Mouse (Mus musculus) ES-Bruce4 (cell line): ENCODE data around the gene Lrrc28. TPM values are rescaled to one million over a fixed set of nuclear protein-coding genes. Genes with fewer than 3 reads are reported as not detected.

Experiments used
- H3K27ac ChIP-seq: 2 replicates; pipeline ENCODE4 v1.5.1; 2012; ENCODE audit warnings: low read length, inconsistent platforms; ENCODE audit not compliant: insufficient read depth
- H3K27me3 ChIP-seq: 2 replicates; pipeline ENCODE4 v1.6.1; 2012; ENCODE audit warnings: mild to moderate bottlenecking, low read length, inconsistent platforms; ENCODE audit not compliant: control insufficient read depth, poor library complexity, insufficient read depth, severe bottlenecking
- H3K36me3 ChIP-seq: 2 replicates; pipeline ENCODE4 v1.6.1; 2012; ENCODE audit warnings: inconsistent platforms, mild to moderate bottlenecking, low read length, moderate library complexity; ENCODE audit not compliant: control insufficient read depth, poor library complexity, insufficient read depth, severe bottlenecking
- H3K4me1 ChIP-seq: one replicate; pipeline ENCODE4 v1.8.1; 2011; ENCODE audit warnings: low read length; ENCODE audit not compliant: control insufficient read depth, insufficient read depth
- H3K4me3 ChIP-seq: 2 replicates; pipeline ENCODE4 v1.5.1; 2011; ENCODE audit warnings: low read depth, mild to moderate bottlenecking, low read length
- H3K9ac ChIP-seq: 2 replicates; pipeline ENCODE4 v1.6.1; 2012; ENCODE audit warnings: low read depth, mild to moderate bottlenecking, inconsistent platforms; ENCODE audit not compliant: poor library complexity, severe bottlenecking
- H3K9me3 ChIP-seq: replicated peaks from 2 replicates; pipeline ENCODE4 v1.6.1; 2012; ENCODE audit warnings: mild to moderate bottlenecking, low read length, inconsistent platforms; ENCODE audit not compliant: control insufficient read depth, poor library complexity, insufficient read depth, severe bottlenecking
- CTCF ChIP-seq: IDR thresholded peaks from one replicate; pipeline ENCODE4 v1.8.1; 2011; ENCODE audit warnings: low read depth, low read length
- EP300 ChIP-seq: IDR thresholded peaks from 2 replicates; pipeline ENCODE4 v1.6.1; 2011; ENCODE audit warnings: low read depth, low read length; ENCODE audit not compliant: insufficient read depth
- POLR2A ChIP-seq: IDR thresholded peaks from one replicate; pipeline ENCODE4 v1.8.1; 2011; ENCODE audit warnings: low read length; ENCODE audit not compliant: insufficient read depth
- polyA plus RNA-seq: library from polyadenylated mRNA; stranded (reverse); fragments of >200 nt; gene quantifications from 2 replicates; pipeline ENCODE4 v1.2.4, GENCODE M21; 2011; ENCODE audit warnings: low read depth; ENCODE audit not compliant: missing spikeins, insufficient read depth, insufficient read length

The Lrrc28 gene
- polyA plus RNA-seq, 1 experiment: 34.5 TPM

DNA sequence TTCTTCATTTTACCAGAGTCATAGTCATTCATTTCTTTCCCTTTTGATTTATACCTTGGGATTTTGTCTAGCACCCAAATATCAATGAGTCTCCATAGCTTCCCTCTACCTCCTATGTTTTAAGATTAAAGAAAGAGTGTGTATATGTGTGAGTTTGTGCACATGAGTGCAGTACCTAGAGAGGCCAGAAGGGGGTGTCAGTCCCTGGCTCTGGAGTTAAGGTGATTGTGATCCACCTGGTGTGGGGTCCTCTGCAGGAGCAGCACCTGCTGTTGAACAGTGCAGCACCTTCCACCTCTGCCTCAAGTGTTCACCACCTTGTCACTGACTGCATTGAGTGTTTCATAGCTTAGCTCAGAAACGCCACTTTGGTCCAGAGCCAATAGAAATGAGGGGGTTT, 25.9 kb upstream of the Lrrc28 start:
- no peak overlapping the region for H3K27ac ChIP-seq
- TF ChIP-seq POLR2A (no peak), EP300 (no peak), CTCF (no peak)
- no peaks in the 10 kb centered on the region for H3K36me3 ChIP-seq
- H3K9ac ChIP-seq: no peak overlapping the region
- no peak overlapping the region for H3K4me3 ChIP-seq
- H3K4me1 ChIP-seq: peaks cover 2% of the 10 kb centered on the region
- no peaks in the 10 kb centered on the region for H3K27me3 ChIP-seq
- H3K9me3 ChIP-seq: no peaks in the 10 kb centered on the region

DNA sequence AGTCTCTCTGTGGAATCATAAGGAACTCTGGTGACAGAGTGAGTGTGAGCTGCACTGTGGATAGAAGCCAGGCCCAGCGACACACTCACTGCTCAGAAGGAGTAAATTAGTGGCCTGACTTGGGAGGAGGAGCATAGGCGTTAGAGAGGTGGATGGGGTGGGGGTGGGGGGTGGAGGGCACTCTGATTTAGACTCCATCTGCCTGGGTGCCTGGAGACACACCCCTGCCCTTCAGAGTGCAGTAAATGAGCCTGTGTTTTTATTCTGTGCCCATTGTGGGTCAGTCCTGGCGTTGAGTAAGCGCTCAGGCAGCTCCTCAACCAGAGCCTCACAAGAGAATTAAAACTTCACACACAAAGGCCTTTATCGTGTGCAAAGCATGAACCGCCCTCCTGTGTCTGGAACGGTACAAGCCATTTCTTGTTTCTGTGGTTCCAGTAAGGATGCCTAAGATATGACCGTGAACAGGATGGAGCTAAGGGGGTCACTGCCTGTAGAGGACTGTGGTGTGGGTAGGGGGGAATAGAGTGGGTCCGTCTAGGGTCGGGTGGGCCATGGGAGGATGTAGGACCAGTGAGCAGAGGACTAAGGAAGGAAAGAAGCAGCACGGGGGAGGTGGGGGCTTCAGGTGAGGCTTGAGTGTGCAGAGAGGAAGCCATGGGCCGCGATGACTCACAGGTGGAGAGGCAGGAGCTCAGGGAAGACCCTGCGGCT, 19.1 kb upstream of the Lrrc28 start:
- no peaks in the 10 kb centered on the region for H3K9me3 ChIP-seq
- no peaks in the 10 kb centered on the region for H3K36me3 ChIP-seq
- TF ChIP-seq CTCF: no peak
- no peak for TF ChIP-seq EP300
- TF ChIP-seq POLR2A: no peak
- H3K4me1 ChIP-seq: peaks cover 2% of the 10 kb centered on the region
- no peak overlapping the region for H3K27ac ChIP-seq
- H3K4me3 ChIP-seq: no peak overlapping the region
- H3K9ac ChIP-seq: no peak overlapping the region
- no peaks in the 10 kb centered on the region for H3K27me3 ChIP-seq

DNA sequence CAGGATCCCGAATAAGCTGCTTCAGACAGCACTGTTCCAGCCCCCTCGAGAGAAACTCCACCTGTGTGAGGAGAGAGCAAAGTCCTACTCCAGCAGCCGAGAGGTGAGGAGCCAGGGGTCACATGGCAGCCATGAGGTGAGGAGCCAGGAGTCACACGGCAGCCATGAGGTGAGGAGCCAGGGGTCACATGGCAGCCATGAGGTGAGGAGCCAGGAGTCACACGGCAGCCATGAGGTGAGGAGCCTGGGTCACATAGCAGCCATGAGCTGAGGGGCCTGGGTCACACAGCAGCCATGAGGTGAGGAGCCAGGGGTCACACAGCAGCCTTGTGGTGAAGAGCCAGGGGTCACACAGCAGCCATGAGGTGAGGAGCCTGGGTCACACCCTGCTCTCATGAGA, 17.4 kb upstream of the Lrrc28 start:
- Histone ChIP-seq H3K4me3 (no peak overlapping the region), H3K9me3 (no peaks in the 10 kb centered on the region), H3K27ac (no peak overlapping the region), H3K9ac (no peak overlapping the region), H3K27me3 (no peaks in the 10 kb centered on the region), H3K4me1 (peaks cover 2% of the 10 kb centered on the region), H3K36me3 (no peaks in the 10 kb centered on the region)
- TF ChIP-seq CTCF (no peak), POLR2A (no peak), EP300 (no peak)

DNA sequence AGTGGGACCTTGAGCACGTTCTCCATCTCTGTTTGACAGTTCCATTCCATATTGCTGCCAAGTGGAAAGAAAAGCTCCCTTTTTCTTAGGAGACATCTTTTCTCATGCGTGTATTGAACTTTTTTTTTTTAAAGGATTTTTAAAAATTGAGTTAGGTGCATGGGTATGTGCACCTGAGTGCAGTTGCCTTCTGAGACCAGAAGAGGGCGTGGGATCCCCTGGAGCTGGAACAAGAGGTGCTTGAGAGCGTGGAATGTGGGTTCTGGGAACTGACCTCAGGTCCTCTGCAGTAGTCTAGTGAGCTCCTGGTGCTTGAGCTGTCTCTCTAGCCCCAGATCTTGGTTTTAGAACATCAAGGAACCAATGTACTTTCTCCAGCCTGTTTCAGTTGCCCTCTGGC, 13.0 kb upstream of the Lrrc28 start:
- Histone ChIP-seq H3K4me1 (no peaks in the 10 kb centered on the region), H3K27me3 (no peaks in the 10 kb centered on the region), H3K9ac (no peak overlapping the region), H3K27ac (no peak overlapping the region), H3K9me3 (no peaks in the 10 kb centered on the region), H3K36me3 (no peaks in the 10 kb centered on the region), H3K4me3 (no peak overlapping the region)
- no peak for TF ChIP-seq EP300
- peak; percentile 1 for TF ChIP-seq CTCF

DNA sequence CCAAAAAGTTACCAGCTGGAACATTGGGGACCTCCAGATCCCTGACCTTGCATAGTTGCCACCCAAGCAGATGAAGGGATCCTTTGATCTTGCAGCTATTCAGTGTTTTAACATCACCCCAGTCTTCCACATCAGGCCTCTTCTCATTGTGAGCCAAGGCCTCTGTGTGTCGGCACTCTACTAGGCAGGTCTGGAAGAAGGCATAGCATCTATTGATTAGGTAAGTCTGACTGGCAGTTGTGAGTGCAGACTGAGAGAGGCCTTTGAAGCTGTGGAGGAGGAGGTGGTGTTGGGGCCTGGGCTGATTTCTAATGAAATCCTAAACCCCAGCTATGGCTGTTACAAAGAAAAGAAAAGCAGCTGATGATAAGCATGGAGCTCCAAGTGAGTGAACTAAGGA, 10.1 kb upstream of the Lrrc28 start:
- H3K9me3 ChIP-seq: no peaks in the 10 kb centered on the region
- no peak for TF ChIP-seq CTCF
- no peak for TF ChIP-seq POLR2A
- no peak for TF ChIP-seq EP300
- no peak overlapping the region for H3K9ac ChIP-seq
- no peaks in the 10 kb centered on the region for H3K36me3 ChIP-seq
- no peak overlapping the region for H3K27ac ChIP-seq
- H3K4me1 ChIP-seq: no peaks in the 10 kb centered on the region
- H3K27me3 ChIP-seq: no peaks in the 10 kb centered on the region
- H3K4me3 ChIP-seq: no peak overlapping the region

DNA sequence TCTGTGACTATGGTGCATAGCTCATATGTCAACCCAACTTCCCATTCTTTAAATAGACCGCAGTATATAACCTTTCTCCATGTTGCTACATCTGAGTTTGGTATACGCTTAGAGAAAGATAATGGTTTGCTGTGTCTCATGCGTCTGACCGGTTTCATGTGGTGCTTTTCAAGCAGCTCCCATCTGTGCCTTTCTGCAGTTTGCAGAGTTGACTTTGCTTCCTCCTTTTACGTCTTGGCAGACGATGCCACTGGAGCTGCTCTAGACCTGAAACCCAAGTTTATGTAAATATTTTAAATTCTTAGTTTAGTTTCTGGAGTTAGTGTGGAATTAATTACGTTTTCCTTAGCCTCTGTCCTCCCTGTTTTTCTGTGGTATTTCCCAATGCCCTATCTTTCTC, 9.6 kb upstream of the Lrrc28 start:
- Histone ChIP-seq H3K36me3 (no peaks in the 10 kb centered on the region), H3K27me3 (no peaks in the 10 kb centered on the region), H3K27ac (no peak overlapping the region), H3K4me3 (no peak overlapping the region), H3K9me3 (no peaks in the 10 kb centered on the region), H3K9ac (no peak overlapping the region), H3K4me1 (no peaks in the 10 kb centered on the region)
- TF ChIP-seq EP300: no peak
- TF ChIP-seq POLR2A: no peak
- TF ChIP-seq CTCF: no peak
